8 mouse cellular contexts compared by ENCODE assay signal in the genomic region with DNA sequence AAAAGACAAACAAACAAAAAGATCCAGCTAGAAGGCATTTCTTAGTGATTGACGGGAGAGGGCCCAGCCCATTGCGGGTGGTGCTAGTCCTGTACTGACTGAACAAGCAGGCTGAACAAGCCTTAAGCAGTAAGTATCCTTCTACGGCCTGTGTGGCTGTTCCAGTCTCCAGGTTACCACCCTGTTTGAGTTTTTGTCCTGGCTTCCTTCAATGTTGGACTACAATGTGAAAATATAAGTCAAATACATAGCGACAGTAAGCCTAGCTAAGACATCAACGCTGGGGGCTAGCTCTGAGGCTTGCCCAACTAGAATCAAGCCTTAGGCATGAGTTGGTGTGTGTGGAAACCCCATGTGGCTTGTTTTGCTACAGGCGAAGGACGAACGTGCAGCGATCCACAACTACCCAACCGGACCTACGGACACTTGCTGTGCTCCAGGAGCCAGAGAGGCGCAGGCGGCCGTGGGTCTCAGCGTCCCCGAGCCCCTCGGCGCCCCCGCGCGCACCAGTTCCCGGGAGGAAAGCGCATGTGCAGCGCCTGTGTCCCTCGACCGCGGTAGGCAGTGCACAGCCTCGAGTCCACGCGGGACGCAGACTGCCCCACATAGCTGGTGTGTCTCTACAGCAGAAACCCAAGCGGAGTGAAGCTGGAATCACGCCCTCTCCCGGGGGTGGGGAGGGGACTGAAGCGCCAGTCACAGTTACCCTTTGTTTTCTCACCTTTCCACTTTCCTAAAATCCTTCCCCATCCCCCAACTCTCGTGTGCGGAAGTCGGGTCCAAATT. TPM values are rescaled to one million over a fixed set of nuclear protein-coding genes. Genes with fewer than 3 reads are reported as not detected.
DNase-seq lines count a peak whose midpoint lies in the region; ATAC-seq and TF ChIP-seq lines count a peak whose summit lies in the region.

No protein-coding gene starts in this region.

- H3K9ac ChIP-seq in heart, adult 2 months (ENCODE audit: low read depth, low read length) = peak overlapping the region; percentile 52
- H3K9ac ChIP-seq in limb, embryonic 15.5 days = peak overlapping the region; percentile 43
- peak overlapping the region; percentile 70 for H3K9ac ChIP-seq in midbrain, embryonic 13.5 days (replicated peaks)
- peak overlapping the region; percentile 52 for H3K9ac ChIP-seq in stomach, embryonic 15.5 days

- no peaks in the 10 kb centered on the region for H3K4me1 ChIP-seq in heart, adult 2 months (ENCODE audit: control insufficient read depth, insufficient read depth, low read length)
- peaks cover 17% of the 10 kb centered on the region for H3K4me1 ChIP-seq in embryonic facial prominence, embryonic 10.5 days
- H3K4me1 ChIP-seq in limb, embryonic 15.5 days = 0 out of 2 replicates have a peak, but pooled peaks cover 4% of the 10 kb centered on the region
- H3K4me1 ChIP-seq in midbrain, embryonic 13.5 days (replicated peaks) = peaks cover 17% of the 10 kb centered on the region
- no peaks in the 10 kb centered on the region for H3K4me1 ChIP-seq in stomach, embryonic 15.5 days

- peak; percentile 53 to 57 for DNase-seq in heart, adult 2 months
- no peak for DNase-seq in heart, adult 9 months (ENCODE audit: low spot score in 2 of 2)
- DNase-seq in embryonic facial prominence, embryonic 10.5 days (ENCODE audit: low spot score) = peak; percentile 81
- DNase-seq in kidney, adult 18-20 months = peak; percentile 65

- TF ChIP-seq POLR2A in heart, adult 2 months (IDR thresholded peaks at IDR 0.05; ENCODE audit: insufficient read depth, low read depth, low read length) = no peak

- no peaks in the 10 kb centered on the region for H3K36me3 ChIP-seq in heart, adult 2 months (ENCODE audit: control insufficient read depth, insufficient read depth, low read length)
- no peaks in the 10 kb centered on the region for H3K36me3 ChIP-seq in embryonic facial prominence, embryonic 10.5 days (replicated peaks)
- H3K36me3 ChIP-seq in limb, embryonic 15.5 days = no peaks in the 10 kb centered on the region
- H3K36me3 ChIP-seq in midbrain, embryonic 13.5 days = no peaks in the 10 kb centered on the region
- no peaks in the 10 kb centered on the region for H3K36me3 ChIP-seq in stomach, embryonic 15.5 days

- intact Hi-C loops in heart, adult 2 months (cut with DNase I) = no loop called here

- TF ChIP-seq EP300 in heart, adult 2 months (IDR thresholded peaks at IDR 0.05; ENCODE audit: insufficient read depth, low read depth, low read length) = no peak

- TF ChIP-seq CTCF in heart, adult 2 months (IDR thresholded peaks at IDR 0.05) = peak; percentile 25; the same call in 1 of the 2 replicates

- H3K27ac ChIP-seq in heart, adult 2 months = peak overlapping the region; percentile 21; the same call in 1 of the 2 replicates
- peak overlapping the region; percentile 92 for H3K27ac ChIP-seq in embryonic facial prominence, embryonic 10.5 days (replicated peaks)
- peak overlapping the region; percentile 80 for H3K27ac ChIP-seq in limb, embryonic 15.5 days
- peak overlapping the region; percentile 81 for H3K27ac ChIP-seq in midbrain, embryonic 13.5 days
- peak overlapping the region; percentile 94 for H3K27ac ChIP-seq in stomach, embryonic 15.5 days

- peak overlapping the region; percentile 80 for H3K4me2 ChIP-seq in limb, embryonic 15.5 days
- peak overlapping the region; percentile 90 for H3K4me2 ChIP-seq in midbrain, embryonic 13.5 days (replicated peaks)
- peak overlapping the region; percentile 99 for H3K4me2 ChIP-seq in stomach, embryonic 15.5 days

- peak overlapping the region; percentile 60 for H3K4me3 ChIP-seq in heart, adult 2 months
- peak overlapping the region; percentile 65 for H3K4me3 ChIP-seq in embryonic facial prominence, embryonic 10.5 days
- H3K4me3 ChIP-seq in limb, embryonic 15.5 days = peak overlapping the region; percentile 51
- peak overlapping the region; percentile 52 for H3K4me3 ChIP-seq in midbrain, embryonic 13.5 days (replicated peaks)
- peak overlapping the region; percentile 55 for H3K4me3 ChIP-seq in stomach, embryonic 15.5 days (replicated peaks)

- no peaks in the 10 kb centered on the region for H3K27me3 ChIP-seq in heart, adult 2 months (ENCODE audit: control insufficient read depth, insufficient read depth, low read length)
- H3K27me3 ChIP-seq in embryonic facial prominence, embryonic 10.5 days (replicated peaks; ENCODE audit: low read depth, poor library complexity, severe bottlenecking) = peaks cover 17% of the 10 kb centered on the region
- H3K27me3 ChIP-seq in limb, embryonic 15.5 days = no peaks in the 10 kb centered on the region
- H3K27me3 ChIP-seq in midbrain, embryonic 13.5 days = 0 out of 2 replicates have a peak, but pooled peaks cover 4% of the 10 kb centered on the region
- H3K27me3 ChIP-seq in stomach, embryonic 15.5 days (replicated peaks) = no peaks in the 10 kb centered on the region

- WGBS in heart, adult 2 months = 1% methylated on average over 38 of the region's 38 CpGs
- under 1% methylated on average over 38 of the region's 38 CpGs for WGBS in embryonic facial prominence, embryonic 10.5 days
- WGBS in limb, embryonic 15.5 days = under 1% methylated on average over 38 of the region's 38 CpGs
- WGBS in midbrain, embryonic 13.5 days = under 1% methylated on average over 38 of the region's 38 CpGs
- 1% methylated on average over 38 of the region's 38 CpGs for WGBS in stomach, embryonic 15.5 days

- no peaks in the 10 kb centered on the region for H3K9me3 ChIP-seq in embryonic facial prominence, embryonic 10.5 days
- H3K9me3 ChIP-seq in limb, embryonic 15.5 days = no peaks in the 10 kb centered on the region
- no peaks in the 10 kb centered on the region for H3K9me3 ChIP-seq in midbrain, embryonic 13.5 days
- H3K9me3 ChIP-seq in stomach, embryonic 15.5 days = no peaks in the 10 kb centered on the region

- no peaks in the 10 kb centered on the region for H3K79me2 ChIP-seq in heart, adult 2 months (replicated peaks; ENCODE audit: control insufficient read depth, insufficient read depth, low read length)

- ATAC-seq in granulocyte monocyte progenitor cell, adult 5-6 weeks (replicated peaks; ENCODE audit: poor library complexity, severe bottlenecking) = peak; percentile 59
- ATAC-seq in limb, embryonic 15.5 days (ENCODE audit: insufficient number of reproducible peaks, low FRiP score, low TSS enrichment, low read depth) = peak; percentile 81; the same call in 1 of the 2 replicates
- ATAC-seq in midbrain, embryonic 13.5 days = peak; percentile 86
- peak; percentile 91 for ATAC-seq in stomach, embryonic 15.5 days (ENCODE audit: insufficient read depth, low FRiP score, low read depth)

RNA-seq across cellular contexts. Expression of gene Rpgrip1, which starts 8.5 kb away (rescaled TPM):
- total RNA-seq in heart, adult 2 months (2021) = under 1 TPM; 0.16 to 0.23 TPM
- polyA plus RNA-seq in heart, adult 2 months (2012; rRNA removed) = 0.59 and 0.98 TPM in 2 replicates
- 129 and 133 TPM in 2 replicates for polyA plus RNA-seq in embryonic facial prominence, embryonic 10.5 days (2016; fragmentation: Nextera tagmentation; extraction: Ambion mirVana)
- 7.4 and 10.8 TPM in 2 replicates for total RNA-seq in granulocyte monocyte progenitor cell, adult 5-6 weeks (2014; fragmentation: Nextera tagmentation)
- 4.5 and 4.8 TPM in 2 replicates for total RNA-seq in granulocyte monocyte progenitor cell, adult 5-6 weeks (2017)
- polyA plus RNA-seq in limb, embryonic 15.5 days (2015; fragmentation: Nextera tagmentation; extraction: Ambion mirVana) = 55.9 and 59.3 TPM in 2 replicates
- 60.6 and 69.4 TPM in 2 replicates for polyA plus RNA-seq in midbrain, embryonic 13.5 days (2015; fragmentation: Nextera tagmentation; extraction: Ambion mirVana)
- 56.4 and 59.0 TPM in 2 replicates for polyA plus RNA-seq in stomach, embryonic 15.5 days (2015; fragmentation: Nextera tagmentation; extraction: Ambion mirVana)

RNA-seq across cellular contexts. Expression of gene Hnrnpc, which starts 15.2 kb away (rescaled TPM):
- 100 to 1,000 TPM; 137 to 147 TPM for total RNA-seq in heart, adult 2 months (2021)
- polyA plus RNA-seq in heart, adult 2 months (2012; rRNA removed) = 70.7 and 140 TPM in 2 replicates
- 893 and 906 TPM in 2 replicates for polyA plus RNA-seq in embryonic facial prominence, embryonic 10.5 days (2016; fragmentation: Nextera tagmentation; extraction: Ambion mirVana)
- total RNA-seq in granulocyte monocyte progenitor cell, adult 5-6 weeks (2014; fragmentation: Nextera tagmentation) = 362 and 404 TPM in 2 replicates
- total RNA-seq in granulocyte monocyte progenitor cell, adult 5-6 weeks (2017) = 637 and 667 TPM in 2 replicates
- 520 and 558 TPM in 2 replicates for polyA plus RNA-seq in limb, embryonic 15.5 days (2015; fragmentation: Nextera tagmentation; extraction: Ambion mirVana)
- polyA plus RNA-seq in midbrain, embryonic 13.5 days (2015; fragmentation: Nextera tagmentation; extraction: Ambion mirVana) = 705 and 728 TPM in 2 replicates
- polyA plus RNA-seq in stomach, embryonic 15.5 days (2015; fragmentation: Nextera tagmentation; extraction: Ambion mirVana) = 570 and 597 TPM in 2 replicates

Comparison
In these comparisons a context has a peak if more than half of its experiments do, and no peak if none do; other contexts are left out.
1. DNase-seq: peak in heart, adult 2 months (2 of 2), embryonic facial prominence, embryonic 10.5 days (single experiment) and kidney, adult 18-20 months (single experiment); none in heart, adult 9 months (0 of 2).
2. H3K27ac ChIP-seq: peak in every context shown above with its lines; median percentile 94 in stomach, embryonic 15.5 days; 92 in embryonic facial prominence, embryonic 10.5 days; 81 in midbrain, embryonic 13.5 days; 80 in limb, embryonic 15.5 days; 21 in heart, adult 2 months.
3. RNA of gene Rpgrip1, which starts 8.5 kb away (polyA plus RNA-seq): 129 to 133 TPM in embryonic facial prominence, embryonic 10.5 days, 60.6 to 69.4 TPM in midbrain, embryonic 13.5 days, 55.9 to 59.3 TPM in limb, embryonic 15.5 days and 56.4 to 59.0 TPM in stomach, embryonic 15.5 days; 0.59 to 0.98 TPM in heart, adult 2 months; every median in the first group is over 10 times any median in the second.
4. Peak in every context shown above with its lines, with median percentiles within 50 percentile points of each other: H3K4me3 ChIP-seq, H3K9ac ChIP-seq, ATAC-seq and H3K4me2 ChIP-seq.